Mouse (Mus musculus): ENCODE measurements around the gene Ebf3.

Ebf3 gene

GRCm38 (mm10) chr7:137206770-137207285 is 107.4 kb downstream of the Ebf3 start:
- DNase-seq (ENCODE audit: low read depth, low spot score), result no peak

- DNase-seq (ENCODE audit: low read depth, low spot score), result no peak
Measured at GRCm38 (mm10) chr7:137199533-137199932, 114.7 kb downstream of the Ebf3 start.

- no peak for DNase-seq (ENCODE audit: low read depth, low spot score)
Measured at GRCm38 (mm10) chr7:137198921-137199320, 115.3 kb downstream of the Ebf3 start.

GRCm38 (mm10) chr7:137197118-137198030 is 116.9 kb downstream of the Ebf3 start:
- no peak for DNase-seq (ENCODE audit: low read depth, low spot score)

GRCm38 (mm10) chr7:137196536-137196935 is 117.7 kb downstream of the Ebf3 start:
- DNase-seq (ENCODE audit: low read depth, low spot score), result no peak

DNA sequence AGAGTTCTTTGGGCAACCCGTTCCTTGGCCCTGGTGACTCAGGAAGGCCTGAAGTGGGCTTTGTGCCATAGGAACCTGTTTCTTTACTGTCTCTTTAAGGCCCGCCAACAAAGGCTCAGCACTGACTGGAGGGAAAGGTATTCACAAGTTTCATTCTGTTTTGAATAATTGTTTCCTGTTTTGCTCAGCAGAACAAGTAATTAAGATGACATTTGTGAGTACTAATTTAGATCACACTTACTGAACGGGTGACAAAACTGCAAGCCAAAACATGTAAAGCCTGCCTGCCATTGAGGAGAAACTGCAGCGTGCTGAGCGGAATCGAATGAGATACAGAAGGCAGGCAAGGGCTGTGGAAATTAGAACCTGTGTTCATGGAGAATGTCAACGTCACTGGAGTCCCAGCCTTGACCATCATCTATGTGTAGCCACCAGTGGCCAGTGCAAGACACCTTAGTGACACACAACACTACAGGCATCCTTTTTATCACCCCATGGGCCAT is 121.4 kb downstream of the Ebf3 start:
- DNase-seq (ENCODE audit: low read depth, low spot score), result no peak

DNA sequence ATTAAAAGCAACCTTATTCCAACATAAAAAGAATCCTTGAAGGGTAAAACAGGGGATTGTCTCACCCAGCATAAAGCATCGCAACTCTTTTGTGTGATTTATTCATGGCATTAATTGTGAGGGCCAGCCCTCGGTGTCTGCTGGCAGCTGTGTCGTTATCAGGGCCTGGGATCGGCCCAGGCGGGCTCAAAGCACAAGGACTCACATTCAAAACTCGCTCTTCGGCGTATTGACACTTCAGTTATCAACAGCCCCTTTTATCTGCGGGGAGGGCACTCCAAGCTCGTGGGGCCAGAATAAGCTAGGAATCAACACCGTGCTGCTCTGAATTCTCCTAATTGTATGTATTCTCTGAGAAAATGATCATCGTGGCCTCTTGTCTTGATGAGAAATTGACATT is 122.4 kb downstream of the Ebf3 start:
- DNase-seq (ENCODE audit: low read depth, low spot score), result no peak

DNA sequence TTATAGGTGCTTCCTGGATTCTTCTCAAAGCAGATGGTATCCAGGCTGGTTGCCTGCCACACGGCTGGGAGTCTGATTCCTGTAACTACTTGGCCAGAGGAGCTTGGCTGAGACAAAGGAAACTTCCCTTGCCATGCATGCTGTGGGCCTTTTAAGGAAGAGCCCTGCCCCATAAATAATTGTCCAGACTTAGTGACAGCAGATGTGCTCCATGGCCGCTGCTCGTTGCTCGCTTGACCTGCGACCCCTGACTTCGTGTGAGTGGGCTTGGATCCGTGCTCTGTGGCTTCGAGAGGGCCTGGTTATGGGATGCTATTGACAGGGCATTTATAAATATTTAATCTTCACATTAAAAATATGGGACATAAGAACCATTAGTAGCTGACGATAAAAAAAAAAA is 142.0 kb downstream of the Ebf3 start:
- no peak for DNase-seq (ENCODE audit: low read depth, low spot score)

- DNase-seq (ENCODE audit: low read depth, low spot score), result no peak
Measured at GRCm38 (mm10) chr7:137159086-137159485, 155.2 kb downstream of the Ebf3 start.

DNA sequence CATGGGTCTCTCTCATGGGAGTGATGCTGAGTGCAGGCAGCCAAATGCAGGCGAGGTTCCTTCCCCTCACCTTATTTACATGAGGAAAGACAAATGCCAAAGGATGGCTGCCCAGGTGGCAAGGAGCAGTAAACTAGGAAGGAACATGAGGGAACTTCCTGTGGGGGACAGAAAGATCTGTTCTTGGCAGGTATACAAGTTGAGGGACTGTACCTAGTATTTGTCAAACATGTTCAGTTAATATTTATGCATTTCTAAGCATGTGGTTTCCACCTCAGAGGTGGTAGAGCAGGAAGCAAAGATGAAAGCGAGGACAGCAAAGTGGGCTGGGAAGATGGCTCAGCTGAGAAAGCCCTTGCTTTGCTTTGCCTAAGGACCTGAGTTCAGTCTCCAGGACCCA is 159.6 kb downstream of the Ebf3 start:
- DNase-seq (ENCODE audit: low read depth, low spot score), result no peak

- no peak for DNase-seq (ENCODE audit: low read depth, low spot score)
Measured at GRCm38 (mm10) chr7:137151854-137152253, 162.4 kb downstream of the Ebf3 start.

DNA sequence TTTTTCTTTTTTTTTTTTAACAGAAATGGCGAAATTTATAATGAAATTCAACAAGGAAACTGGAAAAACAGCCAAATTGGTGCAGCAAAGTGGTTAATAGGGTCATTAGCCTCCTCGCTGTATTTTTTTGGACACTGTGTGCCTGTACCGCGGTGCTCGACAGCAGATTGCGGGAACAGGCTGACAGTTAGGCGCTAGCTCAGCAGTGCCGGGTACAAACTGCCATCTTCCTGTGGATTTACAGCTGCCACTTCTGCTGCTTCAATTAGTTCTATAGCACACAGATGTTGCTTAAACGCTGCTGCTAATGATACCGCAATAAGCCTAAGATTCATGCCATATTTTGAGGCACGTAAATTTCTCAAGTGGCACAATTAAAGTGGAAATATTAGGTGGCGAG is 167.1 kb downstream of the Ebf3 start:
- no peak for DNase-seq (ENCODE audit: low read depth, low spot score)
